Mouse (Mus musculus): ENCODE measurements at regions not wholly inside any gene's neighbourhood (a gene's known extent, or its start where the extent isn't known, plus 50 kb on each side); places are given as distances from the start of the nearest gene placed in this dataset.

DNA sequence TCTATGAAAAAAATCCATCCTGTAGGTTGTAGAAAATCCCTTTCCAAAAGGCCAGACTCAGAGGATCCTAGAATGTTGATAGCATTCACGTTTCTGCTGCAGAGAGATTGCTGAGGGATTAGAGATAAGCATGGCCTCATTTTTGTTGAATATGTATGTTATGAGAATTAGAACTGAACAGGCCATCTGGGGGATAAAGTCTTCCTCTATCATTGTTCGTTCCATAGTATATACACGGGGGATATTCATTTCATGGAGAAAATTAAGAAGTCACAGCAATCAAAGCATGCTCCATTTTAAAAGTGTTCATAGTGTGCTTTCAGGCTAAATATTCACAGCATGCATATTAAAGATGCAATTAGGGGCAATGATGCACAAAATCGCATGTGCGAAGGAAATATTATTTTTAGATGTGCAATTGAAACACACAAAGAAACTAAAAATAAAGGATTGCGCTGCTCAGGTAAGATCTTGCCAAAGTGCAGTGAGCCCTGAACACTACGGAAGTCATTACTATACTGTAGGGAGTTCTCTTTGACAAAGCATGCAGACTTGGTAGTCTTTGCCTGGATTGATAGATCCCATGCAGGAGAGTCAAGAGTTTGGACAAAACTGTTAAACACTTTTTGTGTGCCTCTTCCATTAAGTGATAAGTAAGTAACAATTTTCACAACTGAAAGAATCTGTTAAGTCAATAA, 511.5 kb downstream of the Phf3 start:
- Histone ChIP-seq H3K4me1 (ENCODE audit: control insufficient read depth, insufficient read depth, low read length) (no peaks in the 10 kb centered on the region), H3K9me3 (ENCODE audit: control insufficient read depth, low read length) (no peaks in the 10 kb centered on the region), H3K4me2 (ENCODE audit: low read depth, low read length) (no peak overlapping the region), H3K27ac (ENCODE audit: low read depth, low read length) (no peak overlapping the region), H3K4me3 (ENCODE audit: low read depth, low read length) (no peak overlapping the region), H3K36me3 (ENCODE audit: control insufficient read depth, insufficient read depth, low read length) (no peaks in the 10 kb centered on the region), H3K9ac (replicated peaks; ENCODE audit: low read depth, low read length) (no peak overlapping the region), H3K27me3 (ENCODE audit: control insufficient read depth, insufficient read depth, low read length) (no peaks in the 10 kb centered on the region)
- ATAC-seq (ENCODE audit: low read depth), result no peak
- WGBS, result 60% methylated on average over 7 of the region's 7 CpGs

DNA sequence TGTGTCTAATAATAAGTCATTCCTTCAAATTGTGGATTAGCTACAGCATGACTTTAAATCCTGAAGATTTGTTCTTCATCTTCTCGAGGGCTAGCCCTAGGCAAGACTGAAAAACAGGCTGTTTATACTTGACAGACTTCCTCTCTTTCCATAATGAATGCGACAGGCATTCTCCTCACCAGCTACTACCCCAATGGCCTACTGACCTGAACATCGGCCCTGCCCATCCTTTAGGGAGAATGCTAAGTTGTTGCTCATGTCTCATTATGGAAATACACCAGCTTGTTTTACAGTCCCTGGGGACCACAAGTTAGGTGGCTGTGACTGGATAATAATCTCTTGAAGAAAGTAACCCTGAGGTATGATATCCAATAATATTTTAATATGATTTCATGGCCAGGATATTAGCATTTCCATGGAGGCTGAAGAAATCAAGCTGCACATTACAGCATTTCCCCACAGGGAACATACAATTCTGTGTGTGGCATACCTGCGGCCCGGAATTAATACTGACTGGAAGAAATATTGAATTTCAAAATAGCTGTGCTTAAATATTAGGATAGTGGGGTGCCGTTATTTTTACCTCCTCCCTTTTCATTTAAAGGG, 553.0 kb downstream of the Phf3 start:
- Histone ChIP-seq H3K36me3 (ENCODE audit: control insufficient read depth, insufficient read depth, low read length) (no peaks in the 10 kb centered on the region), H3K9ac (replicated peaks; ENCODE audit: low read depth, low read length) (no peak overlapping the region), H3K4me3 (ENCODE audit: low read depth, low read length) (no peak overlapping the region), H3K4me2 (ENCODE audit: low read depth, low read length) (no peak overlapping the region), H3K27me3 (ENCODE audit: control insufficient read depth, insufficient read depth, low read length) (no peaks in the 10 kb centered on the region), H3K9me3 (ENCODE audit: control insufficient read depth, low read length) (no peaks in the 10 kb centered on the region), H3K4me1 (ENCODE audit: control insufficient read depth, insufficient read depth, low read length) (no peaks in the 10 kb centered on the region), H3K27ac (ENCODE audit: low read depth, low read length) (no peak overlapping the region)
- ATAC-seq (ENCODE audit: low read depth), result no peak
- 75% methylated on average over 6 of the region's 6 CpGs for WGBS

DNA sequence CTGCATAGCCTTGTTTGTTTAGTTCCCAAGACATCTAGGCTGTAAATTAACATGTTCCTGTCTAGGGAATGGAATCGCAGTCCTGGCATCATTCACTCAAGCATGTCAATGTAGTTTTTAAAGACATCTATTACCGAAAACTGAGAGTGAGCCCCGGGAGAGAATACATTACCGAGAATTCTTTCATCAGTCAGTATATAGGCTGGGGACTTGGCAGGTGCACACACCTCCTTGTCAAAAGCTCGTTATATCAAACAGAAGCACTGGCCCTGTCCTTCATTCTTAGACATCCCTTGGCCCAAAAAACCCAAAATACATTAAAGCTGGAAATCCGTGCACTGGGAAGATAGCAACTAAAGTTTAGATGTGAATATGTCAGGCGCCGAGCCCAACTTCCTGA, 555.5 kb downstream of the Phf3 start:
- H3K9me3 ChIP-seq (ENCODE audit: control insufficient read depth, low read length), result no peaks in the 10 kb centered on the region
- no peak overlapping the region for H3K4me3 ChIP-seq (ENCODE audit: low read depth, low read length)
- no peak for ATAC-seq (ENCODE audit: low read depth)
- H3K36me3 ChIP-seq (ENCODE audit: control insufficient read depth, insufficient read depth, low read length), result no peaks in the 10 kb centered on the region
- no peak overlapping the region for H3K4me2 ChIP-seq (ENCODE audit: low read depth, low read length)
- H3K4me1 ChIP-seq (ENCODE audit: control insufficient read depth, insufficient read depth, low read length), result no peaks in the 10 kb centered on the region
- no peak overlapping the region for H3K9ac ChIP-seq (replicated peaks; ENCODE audit: low read depth, low read length)
- no peak overlapping the region for H3K27ac ChIP-seq (ENCODE audit: low read depth, low read length)
- 81% methylated on average over 8 of the region's 8 CpGs for WGBS
- H3K27me3 ChIP-seq (ENCODE audit: control insufficient read depth, insufficient read depth, low read length), result no peaks in the 10 kb centered on the region

DNA sequence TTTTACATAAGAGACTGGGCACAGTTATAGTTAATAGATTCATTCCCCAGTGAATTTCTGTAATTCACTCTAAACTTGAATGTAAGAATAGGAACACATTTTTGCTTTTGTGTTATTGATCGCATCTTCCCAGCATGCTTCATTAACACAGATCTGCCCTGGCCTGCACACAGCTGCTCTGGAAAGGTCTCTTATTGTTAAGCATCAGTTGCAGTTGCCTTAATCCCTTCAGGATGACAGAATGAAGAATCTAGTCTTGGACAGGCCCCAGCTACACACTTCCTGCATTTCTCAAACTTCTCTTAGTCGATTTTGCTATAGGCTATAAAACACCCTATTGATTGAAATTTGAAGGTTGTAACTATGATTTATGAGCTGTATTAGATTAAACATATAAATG, 584.6 kb downstream of the Phf3 start:
- ATAC-seq (ENCODE audit: low read depth), result no peak
- no peaks in the 10 kb centered on the region for H3K9me3 ChIP-seq (ENCODE audit: control insufficient read depth, low read length)
- H3K9ac ChIP-seq (replicated peaks; ENCODE audit: low read depth, low read length), result no peak overlapping the region
- H3K27ac ChIP-seq (ENCODE audit: low read depth, low read length), result no peak overlapping the region
- 69% methylated on average over 2 of the region's 2 CpGs for WGBS
- no peak overlapping the region for H3K4me2 ChIP-seq (ENCODE audit: low read depth, low read length)
- H3K4me1 ChIP-seq (ENCODE audit: control insufficient read depth, insufficient read depth, low read length), result no peaks in the 10 kb centered on the region
- no peaks in the 10 kb centered on the region for H3K36me3 ChIP-seq (ENCODE audit: control insufficient read depth, insufficient read depth, low read length)
- H3K27me3 ChIP-seq (ENCODE audit: control insufficient read depth, insufficient read depth, low read length), result no peaks in the 10 kb centered on the region
- H3K4me3 ChIP-seq (ENCODE audit: low read depth, low read length), result no peak overlapping the region

DNA sequence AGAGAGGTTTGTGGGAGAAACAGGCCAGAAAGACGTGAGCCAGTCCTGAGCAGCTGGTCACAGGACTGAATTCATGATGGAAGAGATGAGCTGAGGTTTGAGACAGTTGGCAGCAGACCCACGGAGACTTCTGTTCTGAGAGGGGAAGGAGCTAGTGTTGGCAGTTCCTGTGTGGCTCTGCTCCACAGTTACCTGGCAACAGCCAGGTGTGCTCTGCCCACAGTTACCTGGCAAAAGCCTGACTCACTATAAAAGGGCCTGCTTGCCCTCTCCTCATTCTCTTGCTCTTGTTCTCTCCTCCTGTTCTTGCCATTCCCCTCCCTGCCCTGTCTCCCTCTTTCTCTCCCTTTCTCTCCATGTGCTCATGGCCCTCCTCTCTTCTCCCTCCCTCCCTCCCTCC, 611.3 kb downstream of the Phf3 start:
- H3K27ac ChIP-seq (ENCODE audit: low read depth, low read length), result no peak overlapping the region
- H3K36me3 ChIP-seq (ENCODE audit: control insufficient read depth, insufficient read depth, low read length), result no peaks in the 10 kb centered on the region
- H3K4me1 ChIP-seq (ENCODE audit: control insufficient read depth, insufficient read depth, low read length), result no peaks in the 10 kb centered on the region
- no peak overlapping the region for H3K9ac ChIP-seq (replicated peaks; ENCODE audit: low read depth, low read length)
- H3K9me3 ChIP-seq (ENCODE audit: control insufficient read depth, low read length), result no peaks in the 10 kb centered on the region
- no peak for ATAC-seq (ENCODE audit: low read depth)
- H3K4me3 ChIP-seq (ENCODE audit: low read depth, low read length), result no peak overlapping the region
- no peaks in the 10 kb centered on the region for H3K27me3 ChIP-seq (ENCODE audit: control insufficient read depth, insufficient read depth, low read length)
- H3K4me2 ChIP-seq (ENCODE audit: low read depth, low read length), result no peak overlapping the region
- 47% methylated on average over 2 of the region's 2 CpGs for WGBS

DNA sequence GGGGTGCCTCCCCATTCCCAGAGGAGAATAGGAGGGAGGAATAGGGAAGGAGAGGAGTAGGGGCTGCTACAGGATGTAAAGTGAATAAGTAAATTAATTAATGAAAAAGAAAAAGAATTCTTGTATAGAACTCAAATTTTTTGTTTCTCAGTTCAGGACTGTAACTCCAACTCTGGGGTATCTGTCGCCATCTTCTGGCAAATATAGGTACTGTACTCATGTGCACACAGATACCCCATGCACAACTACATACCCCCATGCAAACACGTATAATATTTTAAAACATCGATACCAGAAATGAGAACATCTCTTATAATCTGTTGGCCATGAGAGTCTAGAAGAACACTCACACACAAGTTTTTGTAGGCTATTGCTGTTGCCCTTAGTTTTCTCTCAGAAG, 614.2 kb downstream of the Phf3 start:
- Histone ChIP-seq H3K36me3 (ENCODE audit: control insufficient read depth, insufficient read depth, low read length) (no peaks in the 10 kb centered on the region), H3K4me2 (ENCODE audit: low read depth, low read length) (no peak overlapping the region), H3K9ac (replicated peaks; ENCODE audit: low read depth, low read length) (no peak overlapping the region), H3K27ac (ENCODE audit: low read depth, low read length) (no peak overlapping the region), H3K27me3 (ENCODE audit: control insufficient read depth, insufficient read depth, low read length) (no peaks in the 10 kb centered on the region), H3K4me1 (ENCODE audit: control insufficient read depth, insufficient read depth, low read length) (no peaks in the 10 kb centered on the region), H3K9me3 (ENCODE audit: control insufficient read depth, low read length) (no peaks in the 10 kb centered on the region), H3K4me3 (ENCODE audit: low read depth, low read length) (no peak overlapping the region)
- ATAC-seq (ENCODE audit: low read depth), result no peak
- WGBS, result 78% methylated on average over 3 of the region's 3 CpGs

DNA sequence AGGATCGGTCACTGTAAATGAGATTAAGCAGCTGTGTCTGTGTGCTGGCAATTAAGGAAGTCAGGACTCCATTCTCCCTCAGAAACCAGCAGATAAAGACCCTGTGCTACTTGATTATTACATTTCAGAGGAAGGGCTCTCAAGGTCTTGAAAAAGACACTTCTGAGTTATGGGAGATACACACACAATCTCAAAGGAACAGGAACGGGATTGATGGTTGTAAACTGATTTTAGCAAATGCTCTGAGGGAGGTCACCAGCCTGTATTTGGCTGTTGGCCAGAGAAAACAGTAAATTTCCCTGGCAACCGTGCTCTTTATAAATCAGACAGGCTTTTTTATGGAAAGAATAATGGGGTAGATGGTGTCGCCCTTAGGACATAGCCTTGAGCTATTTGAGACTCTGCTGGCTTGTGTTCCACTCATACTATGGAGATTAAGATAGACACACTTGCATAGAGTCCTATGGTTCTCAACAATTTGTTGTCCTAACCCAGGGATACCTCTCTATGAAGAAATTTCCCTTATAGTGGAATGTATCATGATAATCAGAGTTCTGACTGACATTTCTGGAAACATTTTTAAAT, 656.9 kb downstream of the Phf3 start:
- no peaks in the 10 kb centered on the region for H3K9me3 ChIP-seq (ENCODE audit: control insufficient read depth, low read length)
- no peaks in the 10 kb centered on the region for H3K36me3 ChIP-seq (ENCODE audit: control insufficient read depth, insufficient read depth, low read length)
- ATAC-seq (ENCODE audit: low read depth), result peak; percentile 34; the same call in 1 of the 2 replicates
- H3K4me1 ChIP-seq (ENCODE audit: control insufficient read depth, insufficient read depth, low read length), result peaks cover 5% of the 10 kb centered on the region; the same call in 1 of the 2 replicates
- H3K27me3 ChIP-seq (ENCODE audit: control insufficient read depth, insufficient read depth, low read length), result no peaks in the 10 kb centered on the region
- H3K4me2 ChIP-seq (ENCODE audit: low read depth, low read length), result no peak overlapping the region
- no peak overlapping the region for H3K27ac ChIP-seq (ENCODE audit: low read depth, low read length)
- no peak overlapping the region for H3K4me3 ChIP-seq (ENCODE audit: low read depth, low read length)
- H3K9ac ChIP-seq (replicated peaks; ENCODE audit: low read depth, low read length), result no peak overlapping the region
- WGBS, result 23% methylated on average over 4 of the region's 4 CpGs

DNA sequence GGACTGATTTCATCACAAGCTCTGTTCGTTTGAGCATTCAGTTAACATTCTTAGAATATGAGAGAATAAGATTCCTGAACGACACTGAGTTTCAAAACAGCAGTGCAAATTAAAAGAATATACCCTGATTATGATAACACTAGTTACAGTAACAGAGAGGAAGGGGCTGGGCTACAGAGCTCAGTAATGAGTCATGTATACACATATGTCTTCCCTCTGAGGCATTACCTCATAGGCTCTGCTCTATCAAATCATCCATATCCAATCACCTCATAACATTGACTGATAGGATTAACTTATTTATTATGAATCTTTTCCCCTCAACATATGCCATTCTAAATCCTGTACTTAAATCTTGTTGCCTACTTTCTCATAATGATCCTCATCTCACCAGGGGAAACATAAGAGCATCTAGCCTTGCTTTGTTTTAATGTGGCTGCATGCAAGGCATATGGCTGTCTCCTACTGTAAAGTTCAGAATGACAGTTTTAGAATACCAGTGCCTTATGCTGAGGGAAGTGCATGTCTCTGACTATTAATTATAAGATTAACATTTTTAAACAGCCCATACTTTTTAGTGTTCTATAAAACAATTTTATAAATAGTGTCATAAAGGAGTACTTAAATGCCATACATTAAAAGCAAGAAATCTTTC, 669.0 kb downstream of the Phf3 start:
- WGBS, result 71% methylated on average over 2 of the region's 2 CpGs
- Histone ChIP-seq H3K9ac (replicated peaks; ENCODE audit: low read depth, low read length) (no peak overlapping the region), H3K9me3 (ENCODE audit: control insufficient read depth, low read length) (no peaks in the 10 kb centered on the region), H3K27me3 (ENCODE audit: control insufficient read depth, insufficient read depth, low read length) (no peaks in the 10 kb centered on the region), H3K4me2 (ENCODE audit: low read depth, low read length) (no peak overlapping the region), H3K36me3 (ENCODE audit: control insufficient read depth, insufficient read depth, low read length) (no peaks in the 10 kb centered on the region), H3K4me1 (ENCODE audit: control insufficient read depth, insufficient read depth, low read length) (no peaks in the 10 kb centered on the region), H3K4me3 (ENCODE audit: low read depth, low read length) (no peak overlapping the region), H3K27ac (ENCODE audit: low read depth, low read length) (no peak overlapping the region)
- peak; percentile 63; the same call in 1 of the 2 replicates for ATAC-seq (ENCODE audit: low read depth)

DNA sequence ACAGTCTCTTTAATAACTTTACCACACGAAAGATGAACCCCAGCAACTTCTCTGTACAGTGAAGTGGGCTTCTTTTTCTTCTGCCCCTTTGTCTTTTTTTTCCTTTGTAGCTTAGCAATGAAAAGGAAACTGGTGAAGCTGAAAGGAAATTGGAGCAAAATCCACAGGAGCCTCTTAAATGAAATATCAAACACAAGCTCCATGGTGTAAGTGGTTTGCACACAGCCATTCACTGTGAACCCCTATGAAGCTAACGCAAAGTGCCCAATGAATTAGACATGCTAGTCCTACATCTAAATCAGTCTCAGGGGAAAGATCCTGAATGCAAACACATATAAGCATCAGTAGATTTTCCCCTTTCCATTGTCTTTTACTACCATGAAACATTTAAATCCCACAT, 697.5 kb downstream of the Phf3 start:
- H3K4me3 ChIP-seq (ENCODE audit: low read depth, low read length), result no peak overlapping the region
- no peak for ATAC-seq (ENCODE audit: low read depth)
- H3K4me2 ChIP-seq (ENCODE audit: low read depth, low read length), result no peak overlapping the region
- no peak overlapping the region for H3K27ac ChIP-seq (ENCODE audit: low read depth, low read length)
- no peaks in the 10 kb centered on the region for H3K4me1 ChIP-seq (ENCODE audit: control insufficient read depth, insufficient read depth, low read length)
- no peak overlapping the region for H3K9ac ChIP-seq (replicated peaks; ENCODE audit: low read depth, low read length)
- no peaks in the 10 kb centered on the region for H3K9me3 ChIP-seq (ENCODE audit: control insufficient read depth, low read length)
- no peaks in the 10 kb centered on the region for H3K27me3 ChIP-seq (ENCODE audit: control insufficient read depth, insufficient read depth, low read length)
- no peaks in the 10 kb centered on the region for H3K36me3 ChIP-seq (ENCODE audit: control insufficient read depth, insufficient read depth, low read length)
- 51% methylated on average over 2 of the region's 2 CpGs for WGBS

Data from neural tube, embryonic 14.5 days (tissue).